Mouse (Mus musculus) hindbrain, embryonic 12.5 days (tissue): ENCODE data around the gene Cux2. TPM values are rescaled to one million over a fixed set of nuclear protein-coding genes. Genes with fewer than 3 reads are reported as not detected.

Experiments used
- ATAC-seq: fragments of 200-750 bp; cut with Nextera tagmentation; 2 replicates; pipeline ENCODE4 v1.8.0; 2017; ENCODE audit warnings: moderate TSS enrichment; ENCODE audit not compliant: low FRiP score
- H3K27ac ChIP-seq: fragments of 300-500 bp; sonication (generic); 2 replicates; pipeline ENCODE4 v1.5.1; 2016; ENCODE audit warnings: mild to moderate bottlenecking
- H3K27me3 ChIP-seq: fragments of 300-500 bp; sonication (generic); 2 replicates; pipeline ENCODE4 v1.6.1; 2016; ENCODE audit warnings: mild to moderate bottlenecking
- H3K36me3 ChIP-seq: fragments of 300-500 bp; sonication (generic); 2 replicates; pipeline ENCODE4 v1.6.1; 2016; ENCODE audit warnings: mild to moderate bottlenecking
- H3K4me1 ChIP-seq: fragments of 300-500 bp; sonication (generic); 2 replicates; pipeline ENCODE4 v1.6.1; 2016
- H3K4me2 ChIP-seq: fragments of 300-500 bp; sonication (generic); replicated peaks from 2 replicates; pipeline ENCODE4 v1.6.1; 2016; ENCODE audit warnings: mild to moderate bottlenecking
- H3K4me3 ChIP-seq: fragments of 300-500 bp; sonication (generic); 2 replicates; pipeline ENCODE4 v1.5.1; 2016; ENCODE audit warnings: mild to moderate bottlenecking
- H3K9ac ChIP-seq: fragments of 300-500 bp; sonication (generic); 2 replicates; pipeline ENCODE4 v1.6.1; 2016; ENCODE audit warnings: mild to moderate bottlenecking, moderate library complexity
- H3K9me3 ChIP-seq: fragments of 300-500 bp; sonication (generic); replicated peaks from 2 replicates; pipeline ENCODE4 v1.6.1; 2016; ENCODE audit warnings: mild to moderate bottlenecking
- WGBS: fragments of 180-500 bp; shearing (Covaris S2); methylation state at CpG from one replicate; pipeline ENCODE4 v1.1.7; 2016; 5-methylcytosine and 5-hydroxymethylcytosine counted together
- polyA plus RNA-seq: library from polyadenylated mRNA; unstranded; fragments of >200 nt; fragmentation: Nextera tagmentation; extraction: Ambion mirVana; gene quantifications from 2 replicates; pipeline ENCODE4 v1.2.1, GENCODE M21; 2016

The Cux2 gene
- polyA plus RNA-seq, 1 experiment from 2014 or later, result 25.7 TPM

- ATAC-seq, result peak; percentile 32; the same call in 1 of the 2 replicates
- H3K27me3 ChIP-seq, result peaks cover 46% of the 10 kb centered on the region
- H3K9ac ChIP-seq, result peak overlapping the region; percentile 67
- no peaks in the 10 kb centered on the region for H3K9me3 ChIP-seq
- H3K4me1 ChIP-seq, result peaks cover 28% of the 10 kb centered on the region
- peak overlapping the region; percentile 94 for H3K4me2 ChIP-seq
- H3K36me3 ChIP-seq, result no peaks in the 10 kb centered on the region
- WGBS, result 4% methylated on average over 82 of the region's 82 CpGs
- H3K27ac ChIP-seq, result no peak overlapping the region
- H3K4me3 ChIP-seq, result peak overlapping the region; percentile 44
These were observed 221.1 kb downstream of the Cux2 start for GRCm38 (mm10) chr5:121828491-121829432.

DNA sequence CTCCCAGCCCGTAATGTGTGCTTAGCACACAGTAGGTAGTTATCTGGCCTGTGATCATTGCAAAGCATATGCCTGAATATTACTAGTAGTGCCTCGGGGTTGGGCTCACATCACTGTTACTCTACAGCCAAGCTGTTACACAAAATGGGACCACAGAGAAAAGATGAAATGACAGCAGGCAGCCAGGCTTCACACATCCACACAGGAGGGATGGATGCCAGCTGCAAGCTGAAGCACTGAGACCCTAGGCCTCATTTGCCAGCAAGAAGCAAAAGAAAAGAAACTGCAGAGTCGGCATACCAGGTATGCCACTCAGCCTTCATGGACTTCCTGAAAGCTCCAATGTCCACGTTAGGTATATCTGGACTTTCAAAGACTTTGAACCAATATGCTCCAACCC is 222.0 kb downstream of the Cux2 start:
- no peaks in the 10 kb centered on the region for H3K9me3 ChIP-seq
- peak overlapping the region; percentile 67; the same call in 1 of the 2 replicates for H3K9ac ChIP-seq
- H3K27ac ChIP-seq, result no peak overlapping the region
- peak overlapping the region; percentile 44; the same call in 1 of the 2 replicates for H3K4me3 ChIP-seq
- peaks cover 19% of the 10 kb centered on the region for H3K4me1 ChIP-seq
- H3K27me3 ChIP-seq, result peaks cover 46% of the 10 kb centered on the region
- no peaks in the 10 kb centered on the region for H3K36me3 ChIP-seq
- 83% methylated on average over 4 of the region's 4 CpGs for WGBS
- H3K4me2 ChIP-seq, result peak overlapping the region; percentile 94
- ATAC-seq, result no peak

GRCm38 (mm10) chr5:121825606-121826005 is 224.3 kb downstream of the Cux2 start:
- Histone ChIP-seq H3K27ac (no peak overlapping the region), H3K4me1 (peaks cover 14% of the 10 kb centered on the region), H3K9ac (no peak overlapping the region), H3K36me3 (no peaks in the 10 kb centered on the region), H3K9me3 (no peaks in the 10 kb centered on the region), H3K4me2 (no peak overlapping the region), H3K4me3 (no peak overlapping the region), H3K27me3 (peaks cover 38% of the 10 kb centered on the region)
- ATAC-seq, result no peak
- 89% methylated on average over 3 of the region's 3 CpGs for WGBS

GRCm38 (mm10) chr5:121824121-121824520 is 225.8 kb downstream of the Cux2 start:
- H3K27ac ChIP-seq, result no peak overlapping the region
- H3K4me3 ChIP-seq, result no peak overlapping the region
- H3K27me3 ChIP-seq, result peaks cover 25% of the 10 kb centered on the region
- no peaks in the 10 kb centered on the region for H3K9me3 ChIP-seq
- H3K4me1 ChIP-seq, result peaks cover 11% of the 10 kb centered on the region
- H3K36me3 ChIP-seq, result peaks cover 9% of the 10 kb centered on the region
- H3K9ac ChIP-seq, result no peak overlapping the region
- no peak for ATAC-seq
- no peak overlapping the region for H3K4me2 ChIP-seq
- WGBS, result 72% methylated on average over 4 of the region's 4 CpGs

- ATAC-seq, result no peak
- no peak overlapping the region for H3K27ac ChIP-seq
- WGBS, result 100% methylated on average over 1 of the region's 1 CpGs
These were observed 226.2 kb downstream of the Cux2 start for GRCm38 (mm10) chr5:121823668-121824067.

GRCm38 (mm10) chr5:121822786-121823505 is 227.0 kb downstream of the Cux2 start:
- no peaks in the 10 kb centered on the region for H3K9me3 ChIP-seq
- ATAC-seq, result no peak
- H3K27ac ChIP-seq, result no peak overlapping the region

More at GRCm38 (mm10) chr5:121823668-121824067, 226.2 kb downstream of the Cux2 start:
- Histone ChIP-seq H3K4me3 (no peak overlapping the region), H3K27me3 (peaks cover 21% of the 10 kb centered on the region), H3K36me3 (peaks cover 13% of the 10 kb centered on the region), H3K4me2 (no peak overlapping the region), H3K9ac (no peak overlapping the region), H3K4me1 (peaks cover 6% of the 10 kb centered on the region), H3K9me3 (no peaks in the 10 kb centered on the region)

GRCm38 (mm10) chr5:121821552-121821951 is 228.3 kb downstream of the Cux2 start:
- H3K27ac ChIP-seq, result no peak overlapping the region
- WGBS, result 74% methylated on average over 5 of the region's 5 CpGs
- no peak overlapping the region for H3K4me2 ChIP-seq
- H3K9ac ChIP-seq, result no peak overlapping the region
- no peaks in the 10 kb centered on the region for H3K9me3 ChIP-seq
- no peak overlapping the region for H3K4me3 ChIP-seq
- H3K4me1 ChIP-seq, result no peaks in the 10 kb centered on the region
- no peak for ATAC-seq
- no peaks in the 10 kb centered on the region; the same call in 1 of the 2 replicates for H3K27me3 ChIP-seq
- peaks cover 34% of the 10 kb centered on the region for H3K36me3 ChIP-seq

More at GRCm38 (mm10) chr5:121822786-121823505, 227.0 kb downstream of the Cux2 start:
- WGBS, result 79% methylated on average over 7 of the region's 7 CpGs
- Histone ChIP-seq H3K36me3 (peaks cover 20% of the 10 kb centered on the region), H3K4me1 (no peaks in the 10 kb centered on the region; the same call in 1 of the 2 replicates), H3K4me2 (no peak overlapping the region), H3K27me3 (peaks cover 14% of the 10 kb centered on the region), H3K4me3 (no peak overlapping the region), H3K9ac (no peak overlapping the region)

DNA sequence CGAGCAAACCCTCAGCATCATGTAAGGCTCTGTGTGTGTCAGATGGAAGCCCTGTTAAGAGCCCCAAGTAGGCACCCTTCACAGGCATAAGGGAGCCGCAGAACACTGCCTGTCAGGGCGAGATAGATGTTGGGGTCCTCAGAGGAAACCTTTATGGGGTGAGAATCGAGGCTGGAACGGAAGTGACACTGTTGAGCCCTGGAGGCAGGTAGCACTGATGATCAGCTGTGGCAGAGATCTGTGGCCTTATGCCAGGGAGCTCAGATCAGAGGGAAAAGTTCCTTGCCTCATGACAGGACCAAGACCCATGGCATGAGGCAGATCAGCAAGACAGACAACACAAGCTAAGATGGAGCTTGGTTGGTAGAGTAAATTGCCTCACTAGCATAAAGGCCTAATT is 228.8 kb downstream of the Cux2 start:
- WGBS, result 88% methylated on average over 5 of the region's 5 CpGs
- no peak overlapping the region for H3K4me2 ChIP-seq
- H3K4me3 ChIP-seq, result no peak overlapping the region
- no peak for ATAC-seq
- H3K27me3 ChIP-seq, result no peaks in the 10 kb centered on the region
- H3K9me3 ChIP-seq, result no peaks in the 10 kb centered on the region
- no peak overlapping the region for H3K27ac ChIP-seq
- H3K4me1 ChIP-seq, result no peaks in the 10 kb centered on the region
- H3K9ac ChIP-seq, result no peak overlapping the region
- H3K36me3 ChIP-seq, result peaks cover 39% of the 10 kb centered on the region

DNA sequence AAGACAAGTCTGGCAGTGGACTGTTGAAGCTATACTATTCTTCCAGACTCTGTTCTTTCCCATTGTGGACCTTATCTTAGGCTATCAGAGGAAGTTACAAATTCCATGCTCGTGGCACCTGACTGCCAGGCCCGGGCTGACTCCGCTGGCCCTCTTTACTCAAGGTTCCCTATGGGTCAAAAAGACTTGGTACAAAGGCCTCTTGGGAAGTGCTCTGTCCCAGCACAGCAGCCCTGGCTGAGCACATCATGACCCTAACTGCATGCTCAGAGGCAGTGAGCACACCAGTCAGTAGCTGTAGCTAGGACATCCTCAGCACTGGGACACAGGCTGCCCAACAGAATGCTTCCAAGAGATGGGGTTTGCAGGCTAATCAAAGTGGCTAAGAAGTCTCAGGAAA is 229.2 kb downstream of the Cux2 start:
- Histone ChIP-seq H3K4me1 (no peaks in the 10 kb centered on the region), H3K27ac (no peak overlapping the region), H3K4me3 (no peak overlapping the region), H3K9ac (no peak overlapping the region), H3K27me3 (no peaks in the 10 kb centered on the region), H3K4me2 (no peak overlapping the region), H3K9me3 (no peaks in the 10 kb centered on the region), H3K36me3 (peaks cover 43% of the 10 kb centered on the region)
- WGBS, result 96% methylated on average over 3 of the region's 3 CpGs
- ATAC-seq, result no peak

- WGBS, result 89% methylated on average over 2 of the region's 2 CpGs
- H3K9me3 ChIP-seq, result no peaks in the 10 kb centered on the region
- H3K4me2 ChIP-seq, result no peak overlapping the region
- H3K36me3 ChIP-seq, result peaks cover 46% of the 10 kb centered on the region
- H3K27ac ChIP-seq, result no peak overlapping the region
- no peak overlapping the region for H3K9ac ChIP-seq
- no peaks in the 10 kb centered on the region for H3K4me1 ChIP-seq
- no peak overlapping the region for H3K4me3 ChIP-seq
- ATAC-seq, result no peak
- no peaks in the 10 kb centered on the region for H3K27me3 ChIP-seq
These were observed 229.7 kb downstream of the Cux2 start for GRCm38 (mm10) chr5:121820161-121820560.

DNA sequence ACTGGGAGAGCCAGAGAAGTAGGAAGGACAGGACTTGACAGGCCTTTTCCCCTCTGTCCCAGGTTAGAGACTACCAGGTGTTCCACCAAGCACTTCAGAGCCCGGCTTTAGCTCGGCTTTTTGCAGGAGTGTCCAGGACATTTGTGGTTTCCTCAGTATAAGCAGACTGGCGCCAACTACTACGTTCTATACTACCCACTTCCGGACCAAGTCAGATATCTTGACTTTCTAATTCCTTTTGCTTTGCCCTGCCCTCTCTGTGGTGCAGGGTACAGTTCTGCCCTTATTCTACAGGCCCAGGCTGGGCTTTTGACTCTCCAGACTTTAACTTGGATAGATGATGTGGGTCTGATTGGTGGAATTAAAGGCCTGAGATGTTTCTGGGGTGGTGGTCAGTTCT is 230.3 kb downstream of the Cux2 start:
- Histone ChIP-seq H3K9me3 (no peaks in the 10 kb centered on the region), H3K9ac (no peak overlapping the region), H3K4me2 (no peak overlapping the region), H3K4me1 (no peaks in the 10 kb centered on the region), H3K27ac (no peak overlapping the region), H3K36me3 (peaks cover 46% of the 10 kb centered on the region), H3K27me3 (no peaks in the 10 kb centered on the region), H3K4me3 (no peak overlapping the region)
- no peak for ATAC-seq
- 98% methylated on average over 5 of the region's 5 CpGs for WGBS

DNA sequence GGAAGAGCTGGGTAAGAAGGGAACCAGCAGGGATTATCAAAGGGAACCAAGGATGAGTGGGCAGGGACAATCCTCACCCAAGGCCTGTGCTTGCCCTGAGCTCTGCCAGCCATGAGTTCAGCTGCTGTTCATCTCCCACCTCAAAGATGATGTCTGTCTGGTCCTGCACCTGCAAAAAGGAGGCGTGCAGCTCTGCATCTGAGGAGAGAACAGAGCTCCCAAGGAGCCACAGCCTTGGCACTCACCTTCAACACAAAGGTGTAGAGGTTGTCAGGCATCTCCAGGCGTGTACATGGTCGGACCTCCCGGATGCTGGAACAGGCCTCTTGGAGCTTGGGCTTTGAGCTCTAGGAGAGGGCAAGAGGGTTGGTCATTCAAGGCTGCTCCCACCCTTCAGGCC is 231.0 kb downstream of the Cux2 start:
- Histone ChIP-seq H3K9ac (no peak overlapping the region), H3K4me3 (no peak overlapping the region), H3K9me3 (no peaks in the 10 kb centered on the region), H3K4me2 (no peak overlapping the region), H3K27ac (no peak overlapping the region), H3K36me3 (peaks cover 52% of the 10 kb centered on the region), H3K27me3 (no peaks in the 10 kb centered on the region), H3K4me1 (no peaks in the 10 kb centered on the region)
- no peak for ATAC-seq
- WGBS, result 98% methylated on average over 4 of the region's 4 CpGs
